Mouse (Mus musculus) ES-E14 (cell line): ENCODE measurements around the gene E130208F15Rik. TPM values are rescaled to one million over a fixed set of nuclear protein-coding genes. Genes with fewer than 3 reads are reported as not detected.

Experiments used
- DNase-seq: peaks from one replicate; pipeline ENCODE4 v3.0.0-alpha.2; 2013; ENCODE audit warnings: low read depth, low spot score
- H3K27ac ChIP-seq: 2 replicates; pipeline ENCODE4 v1.5.1; 2012; ENCODE audit warnings: low read depth, mild to moderate bottlenecking, low read length, moderate library complexity, mixed read lengths; ENCODE audit not compliant: poor library complexity, insufficient read depth, severe bottlenecking
- H3K36me3 ChIP-seq: 2 replicates; pipeline ENCODE4 v1.6.1; 2012; ENCODE audit warnings: mild to moderate bottlenecking, low read length, moderate library complexity, mixed read lengths; ENCODE audit not compliant: control insufficient read depth, poor library complexity, insufficient read depth, severe bottlenecking
- H3K4me1 ChIP-seq, 2 experiments: fragments of 150-350 bp in 1 of 2; sonication (generic) in 1 of 2; 2 replicates each; pipeline ENCODE4 v1.6.1; 2012; ENCODE audit warnings: low read length in 2 of 2, mild to moderate bottlenecking in 1 of 2, mixed read lengths in 1 of 2; ENCODE audit not compliant: control insufficient read depth in 2 of 2, insufficient read depth in 2 of 2, poor library complexity in 1 of 2
- H3K4me3 ChIP-seq, 2 experiments: fragments of 150-350 bp in 1 of 2; sonication (generic) in 1 of 2; 2 replicates each; pipeline ENCODE4 v1.5.1; 2012; ENCODE audit warnings: low read length in 2 of 2, low read depth in 1 of 2, mild to moderate bottlenecking in 1 of 2, mixed read lengths in 1 of 2; ENCODE audit not compliant: insufficient read depth in 1 of 2, poor library complexity in 1 of 2, severe bottlenecking in 1 of 2
- H3K9ac ChIP-seq: 2 replicates; pipeline ENCODE4 v1.6.1; 2012; ENCODE audit warnings: low read depth, mild to moderate bottlenecking, low read length, mixed read lengths; ENCODE audit not compliant: poor library complexity, insufficient read depth, severe bottlenecking
- H3K9me3 ChIP-seq: fragments of 150-350 bp; sonication (generic); 2 replicates; pipeline ENCODE4 v1.6.1; 2012; ENCODE audit warnings: low read depth, mild to moderate bottlenecking, low read length; ENCODE audit not compliant: control insufficient read depth, insufficient read depth
- CHD2 ChIP-seq: IDR thresholded peaks from 2 replicates; pipeline ENCODE4 v1.6.1; 2014; ENCODE audit warnings: mild to moderate bottlenecking, low read depth, low read length, inconsistent platforms
- HCFC1 ChIP-seq: IDR thresholded peaks from 2 replicates; pipeline ENCODE4 v1.6.1; 2012; ENCODE audit warnings: low read length, inconsistent platforms, borderline replicate concordance; ENCODE audit not compliant: insufficient read depth
- MAFK ChIP-seq: IDR thresholded peaks from 2 replicates; pipeline ENCODE4 v1.6.1; 2014; ENCODE audit warnings: mild to moderate bottlenecking, low read depth, low read length, inconsistent platforms; ENCODE audit not compliant: insufficient read depth
- ZC3H11A ChIP-seq: IDR thresholded peaks from 2 replicates; pipeline ENCODE4 v1.6.1; 2012; ENCODE audit warnings: low read depth, mild to moderate bottlenecking, inconsistent platforms, low read length, borderline replicate concordance
- ZNF384 ChIP-seq: IDR thresholded peaks from 2 replicates; pipeline ENCODE4 v1.6.1; 2012; ENCODE audit warnings: low read depth, low read length, inconsistent platforms
- in situ Hi-C, 2 experiments: fragments of 600-800 bp; cut with MboI; formaldehyde crosslinking; loops; one replicate each; pipeline ENCODE4 v1.15.1; 2025; ENCODE audit warnings: low sequenced_read_pairs in 2 of 2, inconsistent platforms in 1 of 2; ENCODE audit not compliant: unreplicated experiment in 2 of 2
- total RNA-seq: library from RNA; depleted of rRNA; stranded (reverse); fragments of 300-350 nt; gene quantifications from 2 replicates; pipeline ENCODE4 v1.2.3, GENCODE M21; 2012

E130208F15Rik gene
- total RNA-seq, 1 experiment = 1.9 TPM

GRCm38 (mm10) chr7:30333436-30333835 lies 11.9 kb downstream of the E130208F15Rik start:
- in situ Hi-C loops = no loop called here
- no peak overlapping the region for H3K4me3 ChIP-seq
- peaks cover 0 to 3% of the 10 kb centered on the region in 2 experiments; a peak in 1 of 4 replicates for H3K4me1 ChIP-seq
- TF ChIP-seq MAFK (no peak), CHD2 (no peak), HCFC1 (no peak), ZC3H11A (no peak), ZNF384 (no peak)
- H3K9me3 ChIP-seq = no peaks in the 10 kb centered on the region
- no peak overlapping the region for H3K9ac ChIP-seq
- no peak overlapping the region for H3K27ac ChIP-seq
- DNase-seq = no peak
- no peaks in the 10 kb centered on the region for H3K36me3 ChIP-seq

- no peak overlapping the region for H3K9ac ChIP-seq
- no peaks in the 10 kb centered on the region for H3K4me1 ChIP-seq
- in situ Hi-C loops = no loop called here
- no peak overlapping the region for H3K4me3 ChIP-seq
- no peak for DNase-seq
- H3K36me3 ChIP-seq = no peaks in the 10 kb centered on the region
- no peak for TF ChIP-seq HCFC1
- TF ChIP-seq ZNF384 = no peak
- TF ChIP-seq CHD2 = no peak
- TF ChIP-seq ZC3H11A = no peak
- TF ChIP-seq MAFK = no peak
- no peak overlapping the region for H3K27ac ChIP-seq
- no peaks in the 10 kb centered on the region for H3K9me3 ChIP-seq
These were observed 13.0 kb downstream of the E130208F15Rik start for GRCm38 (mm10) chr7:30334563-30334962.

GRCm38 (mm10) chr7:30335688-30336087 lies 14.1 kb downstream of the E130208F15Rik start:
- no peak for DNase-seq
- Histone ChIP-seq H3K9ac (no peak overlapping the region), H3K4me1 (no peaks in the 10 kb centered on the region), H3K9me3 (no peaks in the 10 kb centered on the region), H3K4me3 (no peak overlapping the region), H3K27ac (no peak overlapping the region), H3K36me3 (no peaks in the 10 kb centered on the region)
- no peak for TF ChIP-seq HCFC1
- TF ChIP-seq ZNF384 = no peak
- no peak for TF ChIP-seq CHD2
- no peak for TF ChIP-seq MAFK
- TF ChIP-seq ZC3H11A = no peak
- in situ Hi-C loops = no loop called here

GRCm38 (mm10) chr7:30336384-30336783 lies 14.8 kb downstream of the E130208F15Rik start:
- no peak overlapping the region for H3K4me3 ChIP-seq
- in situ Hi-C loops = no loop called here
- H3K4me1 ChIP-seq = no peaks in the 10 kb centered on the region
- no peak for TF ChIP-seq MAFK
- no peak for TF ChIP-seq ZNF384
- peak; percentile 83; the same call in 1 of the 2 replicates for TF ChIP-seq ZC3H11A
- TF ChIP-seq HCFC1 = 0 out of 2 replicates have a peak, but pooled peaks have one; percentile 23
- H3K9me3 ChIP-seq = no peaks in the 10 kb centered on the region
- peak; percentile 87 for DNase-seq
- no peak overlapping the region for H3K9ac ChIP-seq
- H3K36me3 ChIP-seq = no peaks in the 10 kb centered on the region
- H3K27ac ChIP-seq = no peak overlapping the region
